11 mouse cellular contexts compared by ENCODE assay signal in the genomic region with DNA sequence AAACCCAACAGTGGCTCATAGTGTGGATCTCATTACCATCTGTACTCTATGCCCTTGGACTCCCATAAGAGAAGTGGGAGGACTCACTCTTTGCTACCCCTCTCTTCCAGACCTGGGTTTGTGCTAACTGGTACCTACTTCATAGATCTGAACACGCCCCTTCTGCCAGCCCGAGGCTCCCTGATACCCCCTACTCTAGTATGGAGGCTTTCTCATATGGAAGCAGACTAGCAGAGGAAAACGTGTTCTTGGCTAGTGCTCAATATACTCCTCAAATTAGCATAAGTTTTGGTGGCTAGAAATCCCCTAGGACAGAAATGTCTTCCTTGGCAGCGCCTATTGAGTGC. TPM values are rescaled to one million over a fixed set of nuclear protein-coding genes. Genes with fewer than 3 reads are reported as not detected.
DNase-seq lines count a peak whose midpoint lies in the region; ATAC-seq and TF ChIP-seq lines count a peak whose summit lies in the region.
"Had no signal": no experiment of that assay in that cellular context is flagged by ENCODE, and none has a peak within 500 bp of the region (broad histone marks: within the 10 kb centered on the region; RNA-seq: fewer than 3 reads in every experiment).

No protein-coding gene starts in this region.

- no peaks in the 10 kb centered on the region for H3K27me3 ChIP-seq in hindbrain, embryonic 16.5 days (replicated peaks; ENCODE audit: control insufficient read depth, insufficient read depth, low read length)
- no peaks in the 10 kb centered on the region for H3K27me3 ChIP-seq in stomach, embryonic 14.5 days (ENCODE audit: control insufficient read depth, insufficient read depth, low read length)
- H3K27me3 ChIP-seq: liver, embryonic 13.5 days had no signal

- no peaks in the 10 kb centered on the region for H3K36me3 ChIP-seq in hindbrain, embryonic 16.5 days (ENCODE audit: control insufficient read depth, insufficient read depth, low read length)
- no peaks in the 10 kb centered on the region for H3K36me3 ChIP-seq in stomach, embryonic 14.5 days (ENCODE audit: control insufficient read depth, insufficient read depth, low read length)
- H3K36me3 ChIP-seq: liver, embryonic 13.5 days had no signal

- no peak overlapping the region for H3K4me3 ChIP-seq in left cerebral cortex, adult 2 months
- no peak overlapping the region for H3K4me3 ChIP-seq in hindbrain, embryonic 16.5 days (ENCODE audit: low read length)
- no peak overlapping the region for H3K4me3 ChIP-seq in stomach, embryonic 14.5 days (ENCODE audit: low read depth, low read length)
- H3K4me3 ChIP-seq: liver, embryonic 13.5 days had no signal

- DNase-seq in heart, adult 11 months, result peak; percentile 82
- DNase-seq in heart, adult 8-10 months (ENCODE audit: low spot score), result no peak
- no peak for DNase-seq in left cerebral cortex, adult 2 months (ENCODE audit: extremely low spot score in 1 of 2, low spot score in 2 of 2)
- DNase-seq in left cerebral cortex, postnatal 25 days (ENCODE audit: low spot score in 2 of 2), result no peak
- no peak for DNase-seq in B cell, adult 2 months
- DNase-seq in adipocyte (ENCODE audit: low spot score), result no peak
- DNase-seq: liver, embryonic 13.5 days had no signal

- peak overlapping the region; percentile 87 for H3K27ac ChIP-seq in left cerebral cortex, adult 2 months
- peak overlapping the region; percentile 75; the same call in 1 of the 2 replicates for H3K27ac ChIP-seq in hindbrain, embryonic 16.5 days (ENCODE audit: low read depth, low read length)
- H3K27ac ChIP-seq in stomach, embryonic 14.5 days (ENCODE audit: low read length), result peak overlapping the region; percentile 41; the same call in 1 of the 2 replicates
- H3K27ac ChIP-seq: liver, embryonic 13.5 days had no signal

- ATAC-seq in hindbrain, embryonic 16.5 days, result peak; percentile 35
- ATAC-seq in stomach, embryonic 14.5 days (ENCODE audit: insufficient number of reproducible peaks, insufficient read depth, low FRiP score, low read depth), result no peak

- H3K9me3 ChIP-seq in hindbrain, embryonic 16.5 days (ENCODE audit: control insufficient read depth, low read length), result no peaks in the 10 kb centered on the region
- H3K9me3 ChIP-seq in stomach, embryonic 14.5 days (ENCODE audit: control insufficient read depth, low read depth, low read length), result no peaks in the 10 kb centered on the region
- H3K9me3 ChIP-seq: liver, embryonic 13.5 days had no signal

- H3K4me1 ChIP-seq in hindbrain, embryonic 16.5 days (ENCODE audit: control insufficient read depth, insufficient read depth, low read depth, low read length), result no peaks in the 10 kb centered on the region; the same call in 1 of the 2 replicates
- H3K4me1 ChIP-seq in stomach, embryonic 14.5 days (ENCODE audit: control insufficient read depth, insufficient read depth, low read length), result peaks cover 25% of the 10 kb centered on the region

- intact Hi-C loops in left cerebral cortex, adult 2 months (cut with DNase I), result no loop called here
- intact Hi-C loops in left cerebral cortex, postnatal 25 days (cut with DNase I), result no loop called here

- 53% methylated on average over 4 of the region's 4 CpGs for WGBS in hindbrain, embryonic 16.5 days
- 47% methylated on average over 4 of the region's 4 CpGs for WGBS in stomach, embryonic 14.5 days

- H3K4me2 ChIP-seq in hindbrain, embryonic 16.5 days (ENCODE audit: low read length), result no peak overlapping the region
- H3K4me2 ChIP-seq in stomach, embryonic 14.5 days (replicated peaks; ENCODE audit: low read depth, low read length), result no peak overlapping the region
- H3K4me2 ChIP-seq: liver, embryonic 13.5 days had no signal

- H3K9ac ChIP-seq in hindbrain, embryonic 16.5 days (ENCODE audit: low read depth, low read length), result no peak overlapping the region
- no peak overlapping the region for H3K9ac ChIP-seq in stomach, embryonic 14.5 days (replicated peaks; ENCODE audit: low read depth, low read length)
- H3K9ac ChIP-seq: liver, embryonic 13.5 days had no signal

- no peak for TF ChIP-seq CTCF in left cerebral cortex, adult 2 months (IDR thresholded peaks at IDR 0.05)

RNA-seq across cellular contexts. Expression of gene Ppp2ca, which starts 12.7 kb away (rescaled TPM):
- total RNA-seq in heart, adult 8-10 months (2022), result 10 to 100 TPM; 53.3 to 55.1 (median 54.5) TPM
- 100 to 1,000 TPM; 109 to 121 TPM for total RNA-seq in left cerebral cortex, adult 2 months (2021)
- 100 to 1,000 TPM; 123 to 128 TPM for total RNA-seq in left cerebral cortex, postnatal 25 days (2021)
- 124 and 125 TPM in 2 replicates for polyA plus RNA-seq in hindbrain, embryonic 16.5 days (2015; fragmentation: Nextera tagmentation; extraction: Ambion mirVana)
- polyA plus RNA-seq in stomach, embryonic 14.5 days (2014; fragmentation: Nextera tagmentation; extraction: Ambion mirVana), result 88.3 and 91.0 TPM in 2 replicates

RNA-seq across cellular contexts. Expression of gene Olfr1373, which starts 59.5 kb away (rescaled TPM):
- total RNA-seq in heart, adult 8-10 months (2022), result not detected
- not detected for total RNA-seq in left cerebral cortex, adult 2 months (2021)
- not detected for total RNA-seq in left cerebral cortex, postnatal 25 days (2021)
- not detected in 2 replicates for polyA plus RNA-seq in hindbrain, embryonic 16.5 days (2015; fragmentation: Nextera tagmentation; extraction: Ambion mirVana)
- polyA plus RNA-seq in stomach, embryonic 14.5 days (2014; fragmentation: Nextera tagmentation; extraction: Ambion mirVana), result not detected in 2 replicates
- total RNA-seq: adrenal gland, postnatal 4 days; layer of hippocampus, postnatal 14 days had no signal
- polyA plus RNA-seq: liver, embryonic 13.5 days had no signal
